Mouse (Mus musculus): ENCODE measurements around the gene Osbp2. TPM values are rescaled to one million over a fixed set of nuclear protein-coding genes. Genes with fewer than 3 reads are reported as not detected.

Osbp2 gene
- polyA plus RNA-seq, 1 experiment from 2014 or later: 33.9 TPM

GRCm38 (mm10) chr11:3749831-3750230 lies 113.9 kb downstream of the Osbp2 start:
- no peak overlapping the region for H3K4me3 ChIP-seq (replicated peaks)
- WGBS: 37% methylated on average over 7 of the region's 7 CpGs
- no peak overlapping the region for H3K9ac ChIP-seq (replicated peaks)
- H3K4me1 ChIP-seq: 0 out of 2 replicates have a peak, but pooled peaks cover 3% of the 10 kb centered on the region
- no peaks in the 10 kb centered on the region for H3K36me3 ChIP-seq
- H3K27ac ChIP-seq (replicated peaks): no peak overlapping the region
- ATAC-seq (ENCODE audit: low FRiP score): no peak
- H3K4me2 ChIP-seq: no peak overlapping the region
- no peaks in the 10 kb centered on the region for H3K9me3 ChIP-seq (replicated peaks)
- H3K27me3 ChIP-seq (replicated peaks): no peaks in the 10 kb centered on the region

DNA sequence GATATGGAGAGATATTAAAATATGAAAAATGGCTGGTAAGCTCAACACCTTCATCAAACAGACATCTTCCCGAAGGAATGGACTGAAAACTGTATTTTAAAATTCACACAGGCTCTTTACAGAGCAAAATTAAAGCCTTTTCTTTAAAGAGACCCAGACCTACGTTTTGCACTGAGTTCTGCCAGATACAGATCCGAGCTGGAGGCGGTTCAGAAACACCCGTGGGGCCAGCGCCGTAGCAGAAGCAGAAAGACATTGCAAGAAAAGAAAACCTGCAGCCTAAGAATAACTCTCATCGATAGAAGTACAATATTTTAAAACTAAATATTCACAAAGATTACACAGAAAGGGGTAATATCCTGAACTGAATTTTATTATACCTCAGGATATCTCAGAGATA lies 121.3 kb downstream of the Osbp2 start:
- no peak for ATAC-seq (ENCODE audit: low FRiP score)
- H3K27me3 ChIP-seq (replicated peaks): no peaks in the 10 kb centered on the region
- no peaks in the 10 kb centered on the region for H3K9me3 ChIP-seq (replicated peaks)
- no peaks in the 10 kb centered on the region for H3K4me1 ChIP-seq
- no peak overlapping the region for H3K9ac ChIP-seq (replicated peaks)
- H3K4me2 ChIP-seq: no peak overlapping the region
- H3K27ac ChIP-seq (replicated peaks): no peak overlapping the region
- no peak overlapping the region for H3K4me3 ChIP-seq (replicated peaks)
- 75% methylated on average over 8 of the region's 8 CpGs for WGBS
- no peaks in the 10 kb centered on the region for H3K36me3 ChIP-seq

- WGBS: 89% methylated on average over 12 of the region's 12 CpGs
- no peak overlapping the region for H3K4me2 ChIP-seq
- no peak overlapping the region for H3K4me3 ChIP-seq (replicated peaks)
- no peak for ATAC-seq (ENCODE audit: low FRiP score)
- no peaks in the 10 kb centered on the region for H3K36me3 ChIP-seq
- H3K9me3 ChIP-seq (replicated peaks): no peaks in the 10 kb centered on the region
- no peak overlapping the region for H3K9ac ChIP-seq (replicated peaks)
- no peak overlapping the region for H3K27ac ChIP-seq (replicated peaks)
- H3K4me1 ChIP-seq: no peaks in the 10 kb centered on the region
- H3K27me3 ChIP-seq (replicated peaks): no peaks in the 10 kb centered on the region
These were observed 122.5 kb downstream of the Osbp2 start for GRCm38 (mm10) chr11:3741183-3741582.

DNA sequence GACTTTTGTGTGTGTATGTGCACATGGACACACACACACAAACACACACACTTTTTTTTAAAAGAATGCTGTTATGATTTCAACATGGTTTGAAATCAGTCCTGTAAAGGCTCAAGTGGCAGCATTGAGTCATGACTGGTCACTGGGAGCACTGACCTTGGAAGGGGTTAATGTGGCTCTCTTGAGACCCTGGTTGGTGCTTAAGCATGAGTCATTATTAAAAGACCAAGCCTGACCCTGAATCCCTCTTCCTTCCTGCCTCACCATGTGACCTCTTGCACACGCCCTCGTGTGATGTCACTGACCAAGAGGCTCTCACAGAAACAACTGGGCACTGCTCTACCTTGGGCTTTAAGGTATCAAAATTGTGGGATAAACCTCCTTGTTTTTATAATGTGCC lies 124.9 kb downstream of the Osbp2 start:
- H3K4me2 ChIP-seq: no peak overlapping the region
- H3K9me3 ChIP-seq (replicated peaks): no peaks in the 10 kb centered on the region
- no peak overlapping the region for H3K9ac ChIP-seq (replicated peaks)
- no peak for ATAC-seq (ENCODE audit: low FRiP score)
- H3K4me1 ChIP-seq: peaks cover 13% of the 10 kb centered on the region
- H3K27me3 ChIP-seq (replicated peaks): no peaks in the 10 kb centered on the region
- no peak overlapping the region for H3K4me3 ChIP-seq (replicated peaks)
- 90% methylated on average over 2 of the region's 2 CpGs for WGBS
- H3K36me3 ChIP-seq: no peaks in the 10 kb centered on the region
- H3K27ac ChIP-seq (replicated peaks): no peak overlapping the region

DNA sequence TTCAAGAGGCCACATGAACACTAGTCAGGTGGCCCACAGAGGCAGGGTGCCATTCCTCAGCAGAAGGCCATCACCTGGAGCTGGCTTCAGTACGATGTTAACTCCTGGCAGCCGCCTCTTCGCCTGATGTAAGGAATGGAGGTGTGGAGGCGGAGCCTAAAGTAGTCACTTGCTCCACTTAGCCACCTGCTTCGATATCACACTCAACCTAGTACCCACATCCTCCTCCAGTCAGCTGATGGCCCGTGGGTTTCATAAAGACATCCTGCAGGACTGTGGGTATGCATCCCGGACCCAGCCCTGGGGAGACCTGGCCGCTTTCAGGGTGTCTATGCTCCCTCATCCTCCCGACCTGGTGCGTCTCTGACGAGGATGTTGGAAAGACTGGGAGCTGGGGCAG lies 128.0 kb downstream of the Osbp2 start:
- Histone ChIP-seq H3K36me3 (no peaks in the 10 kb centered on the region), H3K4me3 (replicated peaks) (no peak overlapping the region), H3K27ac (replicated peaks) (no peak overlapping the region), H3K9ac (replicated peaks) (no peak overlapping the region), H3K4me1 (peaks cover 14% of the 10 kb centered on the region), H3K27me3 (replicated peaks) (no peaks in the 10 kb centered on the region), H3K9me3 (replicated peaks) (no peaks in the 10 kb centered on the region), H3K4me2 (no peak overlapping the region)
- 87% methylated on average over 11 of the region's 11 CpGs for WGBS
- ATAC-seq (ENCODE audit: low FRiP score): no peak

DNA sequence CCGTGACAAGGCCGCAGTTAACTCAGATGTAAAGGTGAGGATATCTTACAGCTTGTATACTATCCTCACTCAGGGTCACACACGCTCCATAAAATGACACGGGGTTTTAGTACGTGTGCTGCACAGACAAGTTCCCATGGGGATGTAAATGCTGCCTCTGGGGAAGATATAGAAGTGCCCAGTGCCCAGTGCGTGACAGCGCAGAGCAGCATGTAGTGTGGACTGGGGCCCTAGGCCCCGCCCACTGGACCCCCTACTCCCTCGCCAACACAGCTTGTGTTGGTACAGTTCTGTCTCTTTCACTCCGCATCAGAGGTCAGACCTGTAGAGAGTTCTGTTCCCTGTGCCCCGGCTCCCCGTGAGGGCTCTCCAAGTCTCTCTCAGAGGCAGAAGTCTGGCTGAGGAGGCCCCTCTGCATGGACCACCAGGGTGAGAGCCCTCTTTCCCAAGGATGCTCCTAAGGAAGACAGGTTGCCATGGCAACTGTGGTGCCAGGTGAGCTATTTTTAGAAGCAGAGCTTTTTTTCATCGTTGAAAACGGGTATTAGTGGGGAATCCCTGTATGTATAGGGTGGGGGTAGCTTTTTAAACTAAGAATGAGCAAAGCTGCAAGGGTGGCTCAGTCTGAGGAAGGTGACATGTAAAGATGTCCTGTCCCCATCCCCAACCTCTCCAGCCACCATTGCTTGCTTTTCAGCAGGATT lies 129.6 kb downstream of the Osbp2 start:
- Histone ChIP-seq H3K9ac (replicated peaks) (no peak overlapping the region), H3K36me3 (no peaks in the 10 kb centered on the region), H3K27me3 (replicated peaks) (no peaks in the 10 kb centered on the region), H3K27ac (replicated peaks) (peak overlapping the region; percentile 75), H3K4me1 (peaks cover 14% of the 10 kb centered on the region), H3K9me3 (replicated peaks) (no peaks in the 10 kb centered on the region), H3K4me2 (0 out of 2 replicates have a peak overlapping the region, but pooled peaks have one; percentile 11), H3K4me3 (replicated peaks) (no peak overlapping the region)
- 62% methylated on average over 14 of the region's 14 CpGs for WGBS
- ATAC-seq (ENCODE audit: low FRiP score): peak; percentile 82

DNA sequence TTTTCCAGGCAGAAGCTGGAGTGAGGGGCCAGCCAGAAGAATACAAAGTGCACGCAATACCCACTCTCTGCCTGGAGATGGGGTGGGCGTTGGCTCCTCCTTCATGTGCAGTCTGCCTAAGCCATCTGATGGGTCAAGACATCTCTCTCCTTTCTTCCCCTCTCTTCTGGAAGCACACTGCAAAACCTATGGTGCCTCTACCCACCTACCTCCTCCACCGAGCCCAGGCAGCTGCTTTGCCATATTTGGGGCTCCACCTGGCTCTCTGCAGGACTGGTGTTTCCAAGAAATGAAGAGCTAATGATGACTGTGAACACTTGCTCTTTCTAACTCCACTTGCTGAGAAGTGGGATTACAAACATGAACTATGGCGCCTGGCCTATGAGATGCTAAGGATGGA lies 132.2 kb downstream of the Osbp2 start:
- 79% methylated on average over 4 of the region's 4 CpGs for WGBS

DNA sequence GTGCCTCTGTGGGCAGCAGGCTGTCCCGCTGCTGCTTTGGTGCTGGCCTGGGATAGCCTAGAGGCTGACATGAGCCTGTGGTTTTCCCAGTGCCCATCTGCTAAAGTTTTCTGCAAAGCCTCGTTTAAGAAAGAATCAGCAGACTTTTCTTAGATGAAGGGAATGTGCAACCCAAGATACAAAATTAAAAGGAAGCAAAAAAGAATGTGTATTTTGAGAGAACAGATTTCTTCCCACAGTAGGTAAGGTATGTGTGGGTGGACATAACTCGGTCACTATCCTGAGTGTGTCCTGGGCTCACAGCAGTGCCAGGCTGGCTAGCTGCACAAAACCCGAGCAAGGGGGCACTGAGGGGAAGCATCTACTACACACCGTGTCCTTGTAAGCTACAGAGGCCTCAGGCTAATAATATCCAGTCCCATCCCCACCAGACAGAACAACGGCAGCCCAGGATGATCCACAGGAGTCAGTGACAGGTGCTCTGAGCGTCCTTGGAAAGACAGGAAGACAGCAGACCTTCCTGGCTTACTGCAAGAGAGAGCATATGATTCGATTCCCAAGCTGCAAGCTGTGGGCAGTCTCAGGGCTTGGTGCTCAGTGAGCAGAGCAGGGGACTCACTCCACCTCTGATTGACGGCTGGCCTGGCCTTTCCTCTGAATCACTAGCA lies 136.1 kb downstream of the Osbp2 start:
- H3K4me2 ChIP-seq: no peak overlapping the region
- H3K4me3 ChIP-seq (replicated peaks): no peak overlapping the region
- H3K4me1 ChIP-seq: peaks cover 21% of the 10 kb centered on the region
- H3K9ac ChIP-seq (replicated peaks): no peak overlapping the region
- no peak overlapping the region for H3K27ac ChIP-seq (replicated peaks)
- H3K9me3 ChIP-seq (replicated peaks): no peaks in the 10 kb centered on the region
- H3K36me3 ChIP-seq: no peaks in the 10 kb centered on the region
- ATAC-seq (ENCODE audit: low FRiP score): no peak
- WGBS: 79% methylated on average over 9 of the region's 9 CpGs
- H3K27me3 ChIP-seq (replicated peaks): no peaks in the 10 kb centered on the region

More for the DNA sequence above, 132.2 kb downstream of the Osbp2 start:
- H3K9ac ChIP-seq (replicated peaks): no peak overlapping the region
- no peak overlapping the region for H3K4me2 ChIP-seq
- peaks cover 14% of the 10 kb centered on the region for H3K4me1 ChIP-seq
- no peak overlapping the region for H3K27ac ChIP-seq (replicated peaks)
- H3K4me3 ChIP-seq (replicated peaks): no peak overlapping the region
- no peaks in the 10 kb centered on the region for H3K27me3 ChIP-seq (replicated peaks)
- H3K36me3 ChIP-seq: no peaks in the 10 kb centered on the region
- no peaks in the 10 kb centered on the region for H3K9me3 ChIP-seq (replicated peaks)
- ATAC-seq (ENCODE audit: low FRiP score): no peak

DNA sequence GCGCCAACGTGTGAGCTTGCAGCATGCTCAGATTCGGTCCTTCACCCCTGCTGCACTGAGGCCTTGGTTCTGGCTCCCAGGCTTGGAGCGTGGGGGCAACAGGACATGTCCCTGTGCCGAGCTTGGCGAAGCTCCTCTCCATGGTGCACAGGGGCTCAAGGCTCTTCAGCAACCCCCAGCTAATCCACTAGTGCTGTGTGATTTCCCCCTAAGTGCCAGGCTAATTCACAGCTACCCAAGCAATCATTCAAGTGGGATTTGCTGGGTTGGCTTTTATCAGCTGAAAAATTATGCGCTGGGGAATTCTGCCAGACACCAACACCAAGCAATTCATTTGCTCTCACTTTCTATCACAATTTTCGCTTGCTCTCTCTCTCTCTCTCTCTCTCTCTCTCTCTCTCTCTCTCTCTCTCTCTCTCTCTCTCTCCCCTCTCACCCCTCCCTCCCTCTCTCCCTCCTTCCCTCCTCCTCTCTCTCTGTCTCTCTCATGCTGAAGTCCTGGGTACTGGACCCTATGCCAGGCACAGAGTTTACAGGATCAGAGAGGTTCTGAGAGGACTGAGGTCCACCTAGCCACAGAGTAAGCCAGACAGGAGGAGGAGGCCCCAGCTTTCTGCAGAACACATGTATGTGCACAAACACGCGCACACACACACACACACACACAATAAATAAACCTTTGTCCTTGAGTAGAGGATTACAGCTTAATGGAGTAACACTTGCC lies 138.2 kb downstream of the Osbp2 start:
- ATAC-seq (ENCODE audit: low FRiP score): peak; percentile 58; the same call in 1 of the 2 replicates
- no peak overlapping the region for H3K4me2 ChIP-seq
- H3K4me1 ChIP-seq: peaks cover 21% of the 10 kb centered on the region
- WGBS: 49% methylated on average over 10 of the region's 10 CpGs
- H3K9ac ChIP-seq (replicated peaks): no peak overlapping the region
- no peaks in the 10 kb centered on the region for H3K9me3 ChIP-seq (replicated peaks)
- H3K36me3 ChIP-seq: no peaks in the 10 kb centered on the region
- no peaks in the 10 kb centered on the region for H3K27me3 ChIP-seq (replicated peaks)
- H3K4me3 ChIP-seq (replicated peaks): no peak overlapping the region
- peak overlapping the region; percentile 73 for H3K27ac ChIP-seq (replicated peaks)

GRCm38 (mm10) chr11:3724726-3725125 lies 139.0 kb downstream of the Osbp2 start:
- peaks cover 21% of the 10 kb centered on the region for H3K4me1 ChIP-seq
- ATAC-seq (ENCODE audit: low FRiP score): no peak
- no peaks in the 10 kb centered on the region for H3K27me3 ChIP-seq (replicated peaks)
- H3K4me2 ChIP-seq: no peak overlapping the region
- H3K4me3 ChIP-seq (replicated peaks): no peak overlapping the region
- peak overlapping the region; percentile 73; the same call in 1 of the 2 replicates for H3K27ac ChIP-seq (replicated peaks)
- H3K9ac ChIP-seq (replicated peaks): no peak overlapping the region
- WGBS: 66% methylated on average over 5 of the region's 5 CpGs
- H3K9me3 ChIP-seq (replicated peaks): no peaks in the 10 kb centered on the region
- H3K36me3 ChIP-seq: no peaks in the 10 kb centered on the region

DNA sequence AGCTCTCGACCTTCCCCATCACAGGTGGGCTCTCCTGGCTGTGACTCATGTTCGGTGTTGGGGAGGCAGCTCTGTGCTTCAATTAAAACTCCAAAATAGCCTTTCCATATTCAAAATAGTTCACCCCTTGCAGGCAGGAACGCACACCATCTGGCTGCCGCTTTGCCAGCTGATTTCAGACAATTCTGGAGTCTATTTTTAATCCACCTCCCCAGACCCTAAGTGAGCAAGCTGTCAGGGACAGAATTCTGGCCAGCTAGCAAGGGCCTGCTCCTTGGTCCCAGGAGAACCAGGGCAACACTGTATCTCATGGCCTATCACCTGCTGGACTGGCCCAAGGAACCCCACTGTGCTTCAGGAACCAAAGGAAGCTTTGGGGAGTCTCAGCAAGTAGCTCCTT lies 139.8 kb downstream of the Osbp2 start:
- 65% methylated on average over 4 of the region's 4 CpGs for whole genome bisulfite sequencing
- Histone ChIP-seq H3K27ac (replicated peaks) (no peak overlapping the region), H3K4me2 (no peak overlapping the region), H3K4me3 (replicated peaks) (no peak overlapping the region), H3K9ac (replicated peaks) (no peak overlapping the region), H3K9me3 (replicated peaks) (no peaks in the 10 kb centered on the region), H3K36me3 (no peaks in the 10 kb centered on the region), H3K27me3 (replicated peaks) (no peaks in the 10 kb centered on the region), H3K4me1 (peaks cover 21% of the 10 kb centered on the region)
- ATAC-seq (ENCODE audit: low FRiP score): no peak

- Histone ChIP-seq H3K4me2 (no peak overlapping the region), H3K36me3 (no peaks in the 10 kb centered on the region; the same call in 1 of the 2 replicates), H3K27ac (replicated peaks) (no peak overlapping the region), H3K4me3 (replicated peaks) (no peak overlapping the region), H3K9ac (replicated peaks) (no peak overlapping the region), H3K4me1 (peaks cover 21% of the 10 kb centered on the region), H3K9me3 (replicated peaks) (no peaks in the 10 kb centered on the region), H3K27me3 (replicated peaks) (no peaks in the 10 kb centered on the region)
- WGBS: 51% methylated on average over 3 of the region's 3 CpGs
- no peak for ATAC-seq (ENCODE audit: low FRiP score)
These were observed 140.8 kb downstream of the Osbp2 start for GRCm38 (mm10) chr11:3722861-3723260.
